Mouse (Mus musculus): ENCODE data around the gene Usp54.
"Not testable (repeated sequence)": the region's sequence is repeated elsewhere in the genome, so short reads cannot be mapped to it uniquely, and the experiment has no call there.

Gene Usp54

GRCm38 (mm10) chr14:20654690-20655421 is 14.0 kb upstream of the Usp54 start:
- DNase-seq (ENCODE audit: low read depth) = no peak

GRCm38 (mm10) chr14:20651722-20652256 is 10.9 kb upstream of the Usp54 start:
- DNase-seq (ENCODE audit: low read depth) = no peak

GRCm38 (mm10) chr14:20651000-20651399 is 10.1 kb upstream of the Usp54 start:
- no peak for DNase-seq (ENCODE audit: low read depth)

GRCm38 (mm10) chr14:20646381-20646780 is 5.5 kb upstream of the Usp54 start:
- DNase-seq (ENCODE audit: low read depth) = no peak

- DNase-seq (ENCODE audit: low read depth) = no peak
Observed at GRCm38 (mm10) chr14:20645547-20645946, 4.7 kb upstream of the Usp54 start.

GRCm38 (mm10) chr14:20641438-20641875 is 594 bp upstream of the Usp54 start:
- no peak for DNase-seq (ENCODE audit: low read depth)

- DNase-seq (ENCODE audit: low read depth) = no peak
Observed at GRCm38 (mm10) chr14:20639918-20640619, 794 bp downstream of the Usp54 start.

- DNase-seq (ENCODE audit: low read depth) = no peak
Observed at GRCm38 (mm10) chr14:20638702-20639101, 2.2 kb downstream of the Usp54 start.

GRCm38 (mm10) chr14:20637818-20638574 is 2.9 kb downstream of the Usp54 start:
- DNase-seq (ENCODE audit: low read depth) = no peak

GRCm38 (mm10) chr14:20636968-20637367 is 3.9 kb downstream of the Usp54 start:
- not testable (repeated sequence) for DNase-seq (ENCODE audit: low read depth)

GRCm38 (mm10) chr14:20635546-20635945 is 5.3 kb downstream of the Usp54 start:
- no peak for DNase-seq (ENCODE audit: low read depth)

- no peak for DNase-seq (ENCODE audit: low read depth)
Observed at GRCm38 (mm10) chr14:20631253-20631652, 9.6 kb downstream of the Usp54 start.

- no peak for DNase-seq (ENCODE audit: low read depth)
Observed at GRCm38 (mm10) chr14:20626971-20627370, 13.9 kb downstream of the Usp54 start.

GRCm38 (mm10) chr14:20626447-20626846 is 14.4 kb downstream of the Usp54 start:
- DNase-seq (ENCODE audit: low read depth) = no peak

- DNase-seq (ENCODE audit: low read depth) = no peak
Observed at GRCm38 (mm10) chr14:20622907-20623306, 18.0 kb downstream of the Usp54 start.

GRCm38 (mm10) chr14:20622412-20622811 is 18.5 kb downstream of the Usp54 start:
- no peak for DNase-seq (ENCODE audit: low read depth)

GRCm38 (mm10) chr14:20621903-20622302 is 19.0 kb downstream of the Usp54 start:
- no peak for DNase-seq (ENCODE audit: low read depth)

- DNase-seq (ENCODE audit: low read depth) = no peak
Observed at GRCm38 (mm10) chr14:20619131-20619530, 21.7 kb downstream of the Usp54 start.

- DNase-seq (ENCODE audit: low read depth) = no peak
Observed at GRCm38 (mm10) chr14:20618211-20618610, 22.7 kb downstream of the Usp54 start.

- no peak for DNase-seq (ENCODE audit: low read depth)
Observed at GRCm38 (mm10) chr14:20616421-20616820, 24.4 kb downstream of the Usp54 start.

- DNase-seq (ENCODE audit: low read depth) = no peak
Observed at GRCm38 (mm10) chr14:20615075-20615474, 25.8 kb downstream of the Usp54 start.

- no peak for DNase-seq (ENCODE audit: low read depth)
Observed at GRCm38 (mm10) chr14:20612820-20613219, 28.0 kb downstream of the Usp54 start.

Data from c-Kit-positive CD71-negative TER-119-negative erythroid progenitor cells, embryonic 14.5 days (primary cell).